Mouse (Mus musculus): ENCODE data around the gene Senp7. TPM values are rescaled to one million over a fixed set of nuclear protein-coding genes. Genes with fewer than 3 reads are reported as not detected.
"Not testable (repeated sequence)": the region's sequence is repeated elsewhere in the genome, so short reads cannot be mapped to it uniquely, and the experiment has no call there.

Senp7 gene
- polyA plus RNA-seq, 1 experiment, result not detected

- Histone ChIP-seq H3K27ac (ENCODE audit: insufficient read depth, low read depth, low read length) (no peak overlapping the region), H3K4me3 (ENCODE audit: insufficient read depth, low read depth, low read length) (no peak overlapping the region), H3K4me1 (ENCODE audit: control insufficient read depth, insufficient read depth, low read length) (no peaks in the 10 kb centered on the region)
- WGBS, result 72% methylated on average over 7 of the region's 7 CpGs
- TF ChIP-seq POLR2A (IDR thresholded peaks at IDR 0.05; ENCODE audit: insufficient read depth, low read depth, low read length), result no peak
- no peak for TF ChIP-seq CTCF (IDR thresholded peaks at IDR 0.05; ENCODE audit: insufficient read depth, low read depth, low read length)
These were observed 14.0 kb downstream of the Senp7 start for GRCm38 (mm10) chr16:56061995-56062594.

- WGBS, result 75% methylated on average over 11 of the region's 11 CpGs
- no peaks in the 10 kb centered on the region for H3K4me1 ChIP-seq (ENCODE audit: control insufficient read depth, insufficient read depth, low read length)
- no peak overlapping the region for H3K4me3 ChIP-seq (ENCODE audit: insufficient read depth, low read depth, low read length)
- no peak overlapping the region for H3K27ac ChIP-seq (ENCODE audit: insufficient read depth, low read depth, low read length)
- TF ChIP-seq CTCF (IDR thresholded peaks at IDR 0.05; ENCODE audit: insufficient read depth, low read depth, low read length) (no peak), POLR2A (IDR thresholded peaks at IDR 0.05; ENCODE audit: insufficient read depth, low read depth, low read length) (no peak)
These were observed 14.8 kb downstream of the Senp7 start for GRCm38 (mm10) chr16:56062981-56063380.

- under 1% methylated on average over 20 of the region's 20 CpGs for WGBS
- Histone ChIP-seq H3K4me1 (ENCODE audit: control insufficient read depth, insufficient read depth, low read length) (no peaks in the 10 kb centered on the region), H3K27ac (ENCODE audit: insufficient read depth, low read depth, low read length) (peak overlapping the region; percentile 62; the same call in 1 of the 2 replicates), H3K4me3 (ENCODE audit: insufficient read depth, low read depth, low read length) (peak overlapping the region; percentile 50)
- TF ChIP-seq POLR2A (IDR thresholded peaks at IDR 0.05; ENCODE audit: insufficient read depth, low read depth, low read length), result 0 out of 2 replicates have a peak, but pooled peaks have one; percentile 15
- no peak for TF ChIP-seq CTCF (IDR thresholded peaks at IDR 0.05; ENCODE audit: insufficient read depth, low read depth, low read length)
These were observed 16.3 kb downstream of the Senp7 start for GRCm38 (mm10) chr16:56064334-56064990.

- 22% methylated on average over 8 of the region's 8 CpGs for WGBS
- Histone ChIP-seq H3K4me1 (ENCODE audit: control insufficient read depth, insufficient read depth, low read length) (no peaks in the 10 kb centered on the region), H3K27ac (ENCODE audit: insufficient read depth, low read depth, low read length) (no peak overlapping the region), H3K4me3 (ENCODE audit: insufficient read depth, low read depth, low read length) (no peak overlapping the region)
- TF ChIP-seq POLR2A (IDR thresholded peaks at IDR 0.05; ENCODE audit: insufficient read depth, low read depth, low read length) (no peak), CTCF (IDR thresholded peaks at IDR 0.05; ENCODE audit: insufficient read depth, low read depth, low read length) (no peak)
These were observed 18.0 kb downstream of the Senp7 start for GRCm38 (mm10) chr16:56066113-56066512.

- Histone ChIP-seq H3K4me1 (ENCODE audit: control insufficient read depth, insufficient read depth, low read length) (no peaks in the 10 kb centered on the region), H3K4me3 (ENCODE audit: insufficient read depth, low read depth, low read length) (no peak overlapping the region), H3K27ac (ENCODE audit: insufficient read depth, low read depth, low read length) (no peak overlapping the region)
- 93% methylated on average over 6 of the region's 6 CpGs for WGBS
- TF ChIP-seq POLR2A (IDR thresholded peaks at IDR 0.05; ENCODE audit: insufficient read depth, low read depth, low read length) (no peak), CTCF (IDR thresholded peaks at IDR 0.05; ENCODE audit: insufficient read depth, low read depth, low read length) (no peak)
These were observed 20.5 kb downstream of the Senp7 start for GRCm38 (mm10) chr16:56068523-56069070.

- no peak overlapping the region for H3K27ac ChIP-seq (ENCODE audit: insufficient read depth, low read depth, low read length)
- no peak overlapping the region for H3K4me3 ChIP-seq (ENCODE audit: insufficient read depth, low read depth, low read length)
- TF ChIP-seq POLR2A (IDR thresholded peaks at IDR 0.05; ENCODE audit: insufficient read depth, low read depth, low read length) (no peak), CTCF (IDR thresholded peaks at IDR 0.05; ENCODE audit: insufficient read depth, low read depth, low read length) (no peak)
- 46% methylated on average over 5 of the region's 5 CpGs for WGBS
- H3K4me1 ChIP-seq (ENCODE audit: control insufficient read depth, insufficient read depth, low read length), result peaks cover 3% of the 10 kb centered on the region; the same call in 1 of the 2 replicates
These were observed 23.4 kb downstream of the Senp7 start for GRCm38 (mm10) chr16:56071317-56072232.

GRCm38 (mm10) chr16:56072533-56072932 is 24.4 kb downstream of the Senp7 start:
- H3K4me3 ChIP-seq (ENCODE audit: insufficient read depth, low read depth, low read length), result no peak overlapping the region
- TF ChIP-seq CTCF (IDR thresholded peaks at IDR 0.05; ENCODE audit: insufficient read depth, low read depth, low read length), result no peak
- no peak for TF ChIP-seq POLR2A (IDR thresholded peaks at IDR 0.05; ENCODE audit: insufficient read depth, low read depth, low read length)
- H3K27ac ChIP-seq (ENCODE audit: insufficient read depth, low read depth, low read length), result no peak overlapping the region
- WGBS, result 79% methylated on average over 6 of the region's 6 CpGs
- peaks cover 3% of the 10 kb centered on the region; the same call in 1 of the 2 replicates for H3K4me1 ChIP-seq (ENCODE audit: control insufficient read depth, insufficient read depth, low read length)

GRCm38 (mm10) chr16:56073150-56073549 is 25.0 kb downstream of the Senp7 start:
- H3K4me1 ChIP-seq (ENCODE audit: control insufficient read depth, insufficient read depth, low read length); H3K27ac ChIP-seq (ENCODE audit: insufficient read depth, low read depth, low read length); H3K4me3 ChIP-seq (ENCODE audit: insufficient read depth, low read depth, low read length): not testable (repeated sequence)
- WGBS, result 88% methylated on average over 6 of the region's 6 CpGs
